Mouse (Mus musculus) thymus, adult 2 months (tissue): ENCODE data around the gene Rxfp2.

Experiments used
- CTCF ChIP-seq: fragments of 200-500 bp; IDR thresholded peaks from 2 replicates; pipeline ENCODE4 v1.5.1; 2012; ENCODE audit warnings: mild to moderate bottlenecking, control low read depth, low read length, moderate library complexity, borderline replicate concordance; ENCODE audit not compliant: control insufficient read depth, poor library complexity, insufficient read depth; ENCODE audit errors: extremely low read depth
- POLR2A ChIP-seq: fragments of 200-500 bp; IDR thresholded peaks from 2 replicates; pipeline ENCODE4 v1.6.1; 2012; ENCODE audit warnings: mild to moderate bottlenecking, low read length, control low read depth, moderate library complexity; ENCODE audit not compliant: control insufficient read depth, poor library complexity, insufficient read depth; ENCODE audit errors: extremely low read depth

DNA sequence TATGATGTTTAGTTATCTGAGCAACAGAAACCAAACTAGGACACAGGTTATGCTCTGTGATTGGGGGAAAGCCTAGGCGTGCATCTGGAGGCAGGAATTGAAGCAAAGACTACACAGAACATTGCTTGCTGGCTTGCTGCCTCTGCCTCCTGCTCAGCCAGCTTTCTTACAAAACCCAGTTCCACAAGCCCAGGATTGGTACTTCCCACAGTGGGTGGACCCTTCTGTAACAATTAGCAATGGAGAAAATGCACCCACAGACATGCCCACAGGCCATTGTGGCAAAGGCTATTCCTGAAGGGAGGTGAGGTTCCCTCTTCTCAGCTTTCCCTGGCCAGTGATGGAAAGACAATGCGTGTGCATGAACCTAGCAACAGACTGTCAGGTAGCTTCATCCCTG lies 104.1 kb downstream of the Rxfp2 start:
- TF ChIP-seq CTCF (no peak), POLR2A (no peak)
